Mouse (Mus musculus) C2C12 (cell line): ENCODE data around the gene Defb23. TPM values are rescaled to one million over a fixed set of nuclear protein-coding genes. Genes with fewer than 3 reads are reported as not detected.
"Not testable (repeated sequence)": the region's sequence is repeated elsewhere in the genome, so short reads cannot be mapped to it uniquely, and the experiment has no call there.

Source experiments
- H3K27me3 ChIP-seq: one replicate; pipeline ENCODE4 v1.6.1; 2011; ENCODE audit not compliant: control insufficient read depth, insufficient read depth, insufficient read length
- H3K36me3 ChIP-seq: one replicate; pipeline ENCODE4 v1.6.1; 2011; ENCODE audit not compliant: control insufficient read depth, insufficient read depth
- H3K4me3 ChIP-seq: one replicate; pipeline ENCODE4 v1.5.1; 2011; ENCODE audit warnings: mild to moderate bottlenecking, control low read depth; ENCODE audit not compliant: poor library complexity, insufficient read depth, severe bottlenecking
- H3K79me2 ChIP-seq: one replicate; pipeline ENCODE4 v1.6.1; 2011; ENCODE audit not compliant: control insufficient read depth, insufficient read depth
- H3K79me3 ChIP-seq: one replicate; pipeline ENCODE4 v1.6.1; 2011; ENCODE audit warnings: low read depth, control low read depth
- H3ac ChIP-seq: one replicate; pipeline ENCODE3; 2011; ENCODE audit warnings: low read depth; ENCODE audit not compliant: control insufficient read depth, insufficient read length
- CEBPB ChIP-seq: IDR thresholded peaks from one replicate; pipeline ENCODE4 v1.6.1; 2011; ENCODE audit warnings: low read depth, mild to moderate bottlenecking, control low read depth, moderate library complexity
- CTCF ChIP-seq: IDR thresholded peaks from one replicate; pipeline ENCODE4 v1.5.1; 2011; ENCODE audit not compliant: control insufficient read depth, insufficient read depth, insufficient read length
- FOSL1 ChIP-seq: IDR thresholded peaks from one replicate; pipeline ENCODE4 v1.8.0; 2011; ENCODE audit warnings: mild to moderate bottlenecking, low read length; ENCODE audit not compliant: poor library complexity, insufficient read depth, severe bottlenecking
- MAX ChIP-seq: IDR thresholded peaks from one replicate; pipeline ENCODE4 v1.6.1; 2011; ENCODE audit warnings: mild to moderate bottlenecking, control low read depth
- MYOD1 ChIP-seq: IDR thresholded peaks from one replicate; pipeline ENCODE4 v1.6.1; 2011; ENCODE audit warnings: low read depth; ENCODE audit not compliant: control insufficient read depth, insufficient read length
- MYOG ChIP-seq: IDR thresholded peaks from one replicate; pipeline ENCODE4 v1.6.1; 2011; ENCODE audit not compliant: control insufficient read depth, insufficient read length; ENCODE audit errors: extremely low read depth
- USF1 ChIP-seq: IDR thresholded peaks from one replicate; pipeline ENCODE4 v1.6.1; 2011; ENCODE audit warnings: low read depth, mild to moderate bottlenecking, control low read depth, moderate library complexity
- polyA plus RNA-seq: library from polyadenylated mRNA; unstranded; fragments of >200 nt; fragmentation: generic; extraction: Trizol; gene quantifications from one replicate; pipeline ENCODE4 v1.2.1, GENCODE M21; 2012; ENCODE audit warnings: missing spikeins

Defb23 gene
- polyA plus RNA-seq, 1 experiment, result not detected

DNA sequence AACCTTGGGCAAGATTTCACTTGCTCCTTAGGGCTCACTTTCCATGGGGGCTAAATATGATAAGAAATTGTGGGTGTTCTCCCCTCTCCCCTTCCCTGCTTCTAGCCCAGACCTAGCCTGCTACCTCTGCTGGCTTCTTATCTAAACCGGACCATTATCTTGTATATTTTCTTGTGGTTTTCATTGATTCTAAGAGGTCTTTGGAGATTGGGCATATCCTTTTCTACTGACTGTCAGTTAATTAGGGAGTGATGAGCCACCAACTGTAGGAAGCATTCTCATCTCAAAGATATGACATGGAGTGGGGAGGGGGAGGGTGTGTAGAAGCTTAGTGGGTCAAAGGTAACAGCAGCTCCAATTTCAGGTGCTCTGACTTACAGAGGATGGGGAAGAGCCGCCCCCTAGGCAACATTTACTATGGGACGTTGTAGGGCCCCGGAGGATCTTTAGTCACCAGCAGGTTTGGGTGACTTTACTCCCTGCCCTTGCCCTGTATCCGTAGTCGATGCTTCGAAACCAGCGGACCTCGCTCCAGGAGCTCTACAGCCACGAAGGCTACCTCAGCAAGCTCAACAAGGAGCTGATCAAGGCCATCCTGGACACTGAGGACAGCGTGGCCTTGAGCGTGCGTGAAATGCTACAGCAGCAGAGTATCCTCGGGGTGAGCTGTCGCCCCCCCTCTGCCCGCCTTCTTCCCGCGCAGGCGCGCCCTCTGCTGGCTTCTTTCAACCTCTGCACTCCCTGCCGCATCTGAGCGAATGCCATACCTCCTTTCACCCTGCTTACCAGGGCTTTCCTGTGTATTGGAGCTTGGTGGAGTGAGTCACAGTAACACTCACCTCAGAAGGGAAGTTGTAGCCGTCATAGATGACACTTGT, 27.2 kb downstream of the Defb23 start:
- H3K27me3 ChIP-seq, result no peaks in the 10 kb centered on the region
- TF ChIP-seq CTCF, result peak; percentile 94
- no peak for TF ChIP-seq CEBPB
- no peak overlapping the region for H3K4me3 ChIP-seq
- H3K79me2 ChIP-seq, result no peaks in the 10 kb centered on the region
- peak overlapping the region; percentile 67 for H3ac ChIP-seq
- H3K36me3 ChIP-seq, result no peaks in the 10 kb centered on the region
- no peaks in the 10 kb centered on the region for H3K79me3 ChIP-seq

DNA sequence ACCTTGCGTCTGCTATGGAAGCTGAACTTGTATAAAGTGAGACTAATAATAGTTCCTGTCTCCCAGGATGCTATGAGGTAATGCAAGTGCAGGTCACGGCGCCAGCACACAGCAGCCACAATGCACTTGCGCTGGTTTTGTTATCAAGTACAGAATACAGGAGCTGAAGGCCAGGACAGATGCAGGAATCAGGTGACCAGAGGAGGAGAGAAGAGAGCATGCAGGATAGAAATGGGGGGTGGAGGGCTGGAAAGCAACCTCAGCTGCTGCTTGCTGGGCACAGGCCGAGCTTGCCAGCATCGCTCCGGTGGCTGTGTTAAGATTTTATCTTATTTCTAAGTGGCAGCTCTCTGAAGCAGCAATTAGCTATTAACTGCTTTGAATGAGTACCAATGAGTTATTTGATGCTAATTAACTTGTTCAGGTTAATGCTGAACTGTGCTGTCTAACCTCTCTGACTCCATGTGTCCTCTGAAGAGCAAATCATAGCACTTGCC, 28.0 kb downstream of the Defb23 start:
- TF ChIP-seq MYOG (no peak), MYOD1 (no peak), MAX (no peak), CTCF (no peak), USF1 (no peak), FOSL1 (no peak)
- no peaks in the 10 kb centered on the region for H3K27me3 ChIP-seq
- H3K79me3 ChIP-seq, result no peaks in the 10 kb centered on the region

GRCm38 (mm10) chr2:152428481-152428880, 35.9 kb downstream of the Defb23 start:
- not testable (repeated sequence) for H3K27me3 ChIP-seq, H3ac ChIP-seq, H3K79me2 ChIP-seq, H3K79me3 ChIP-seq, H3K4me3 ChIP-seq, H3K36me3 ChIP-seq

More for the DNA sequence above, 28.0 kb downstream of the Defb23 start:
- Histone ChIP-seq H3K79me2 (no peaks in the 10 kb centered on the region), H3K36me3 (no peaks in the 10 kb centered on the region), H3K4me3 (no peak overlapping the region), H3ac (no peak overlapping the region)

DNA sequence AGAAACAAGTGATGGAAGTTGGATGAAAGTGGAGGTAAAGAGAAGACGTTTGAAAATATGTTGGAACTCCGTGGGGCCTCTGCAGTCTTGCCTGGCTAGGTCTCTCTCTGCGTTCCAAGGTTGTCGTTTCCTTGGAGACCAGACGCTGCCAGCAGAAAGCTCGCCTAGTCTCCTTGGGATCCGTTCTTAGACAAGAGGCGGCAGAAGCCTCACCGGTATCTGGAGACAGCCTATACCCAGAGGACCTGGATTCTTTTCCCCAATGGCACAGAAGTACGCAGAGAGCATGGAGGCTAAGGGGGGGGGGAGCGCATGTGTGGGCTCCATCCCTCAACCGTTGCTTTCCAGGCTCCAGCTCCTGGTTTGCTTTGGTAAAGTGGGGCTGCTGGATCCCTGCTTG, 36.9 kb downstream of the Defb23 start:
- Histone ChIP-seq H3K79me2 (no peaks in the 10 kb centered on the region), H3ac (no peak overlapping the region), H3K4me3 (no peak overlapping the region), H3K27me3 (no peaks in the 10 kb centered on the region), H3K79me3 (no peaks in the 10 kb centered on the region), H3K36me3 (no peaks in the 10 kb centered on the region)
- TF ChIP-seq MYOG (no peak), USF1 (no peak), CTCF (no peak), FOSL1 (no peak), MYOD1 (no peak), MAX (no peak), CEBPB (no peak)

DNA sequence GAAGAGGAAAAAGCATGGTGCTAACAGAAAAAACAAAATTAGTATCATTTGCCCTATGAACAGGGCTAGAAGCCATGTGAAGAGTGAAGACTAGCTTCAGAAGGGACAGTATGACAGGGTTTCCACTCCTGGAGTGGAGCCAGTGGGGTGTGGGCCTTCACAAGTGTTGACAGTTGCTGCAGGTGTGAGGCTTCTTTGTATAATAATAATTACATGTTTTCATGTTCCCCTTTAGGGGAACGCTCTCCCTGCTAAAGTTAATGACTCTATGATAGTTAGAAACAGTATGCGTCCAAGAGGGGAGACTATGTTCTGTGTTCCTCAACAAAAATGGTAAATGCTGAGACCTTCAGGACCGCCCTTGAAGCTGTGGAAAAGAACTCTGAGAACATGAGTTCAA, 48.6 kb downstream of the Defb23 start:
- Histone ChIP-seq H3ac (no peak overlapping the region), H3K27me3 (peaks cover 3% of the 10 kb centered on the region), H3K36me3 (no peaks in the 10 kb centered on the region), H3K79me2 (no peaks in the 10 kb centered on the region), H3K79me3 (no peaks in the 10 kb centered on the region), H3K4me3 (no peak overlapping the region)
- no peak for TF ChIP-seq MAX
- no peak for TF ChIP-seq MYOD1
- no peak for TF ChIP-seq USF1

GRCm38 (mm10) chr2:152415287-152415686, 49.1 kb downstream of the Defb23 start, which contains the start of gene 6820408C15Rik:
TSS of gene 6820408C15Rik (plus strand) at chr2:152415587.
- no peak within 1 kb of the TSS for H3K4me3 ChIP-seq
- TF ChIP-seq MYOD1, result no peak
- no peak for TF ChIP-seq FOSL1
- TF ChIP-seq MAX, result no peak
- TF ChIP-seq CEBPB, result no peak
- no peak for TF ChIP-seq CTCF
- no peak for TF ChIP-seq MYOG
- no peak for TF ChIP-seq USF1
- no peaks in the 10 kb centered on the region for H3K36me3 ChIP-seq
- H3K79me3 ChIP-seq, result no peaks in the 10 kb centered on the region
- H3K27me3 ChIP-seq, result peaks cover 3% of the 10 kb centered on the region
- H3K79me2 ChIP-seq, result no peaks in the 10 kb centered on the region
- no peak within 1 kb of the TSS for H3ac ChIP-seq
